Mouse (Mus musculus) neural tube, embryonic 11.5 days (tissue): ENCODE measurements around the gene Cc2d2b. TPM values are rescaled to one million over a fixed set of nuclear protein-coding genes. Genes with fewer than 3 reads are reported as not detected.

ENCODE experiments used
- ATAC-seq: fragments of 200-750 bp; cut with Nextera tagmentation; 2 replicates; pipeline ENCODE4 v1.8.0; 2017; ENCODE audit warnings: moderate number of reproducible peaks, mild to moderate bottlenecking, moderate TSS enrichment, moderate library complexity; ENCODE audit not compliant: insufficient read depth, low FRiP score, low TSS enrichment
- DNase-seq: peaks from one replicate; pipeline ENCODE4 v3.0.0-alpha.2; 2015; ENCODE audit warnings: low spot score
- H3K27ac ChIP-seq: fragments of 300-500 bp; sonication (generic); 2 replicates; pipeline ENCODE4 v1.5.1; 2014; ENCODE audit warnings: low read depth, mild to moderate bottlenecking, low read length
- H3K27me3 ChIP-seq: fragments of 300-500 bp; sonication (generic); 2 replicates; pipeline ENCODE4 v1.6.1; 2014; ENCODE audit warnings: mild to moderate bottlenecking, low read length, mixed read lengths; ENCODE audit not compliant: control insufficient read depth, insufficient read depth
- H3K36me3 ChIP-seq: fragments of 300-500 bp; sonication (generic); 2 replicates; pipeline ENCODE4 v1.6.1; 2014; ENCODE audit warnings: mild to moderate bottlenecking, low read length, moderate library complexity, mixed read lengths; ENCODE audit not compliant: control insufficient read depth, insufficient read depth
- H3K4me1 ChIP-seq: fragments of 300-500 bp; sonication (generic); 2 replicates; pipeline ENCODE4 v1.6.1; 2014; ENCODE audit warnings: low read length, mixed read lengths; ENCODE audit not compliant: control insufficient read depth, insufficient read depth
- H3K4me2 ChIP-seq: fragments of 300-500 bp; sonication (generic); 2 replicates; pipeline ENCODE4 v1.6.1; 2014; ENCODE audit warnings: low read depth, mild to moderate bottlenecking, moderate library complexity
- H3K4me3 ChIP-seq: fragments of 300-500 bp; sonication (generic); 2 replicates; pipeline ENCODE4 v1.5.1; 2014; ENCODE audit warnings: low read depth, low read length
- H3K9ac ChIP-seq: fragments of 300-500 bp; sonication (generic); 2 replicates; pipeline ENCODE4 v1.6.1; 2014; ENCODE audit warnings: mild to moderate bottlenecking, low read length
- H3K9me3 ChIP-seq: fragments of 300-500 bp; sonication (generic); 2 replicates; pipeline ENCODE4 v1.6.1; 2016; ENCODE audit warnings: low read length; ENCODE audit not compliant: control insufficient read depth
- WGBS: fragments of 180-500 bp; shearing (Covaris S2); extraction: QIAGEN DNeasy Blood & Tissue Kit; methylation state at CpG from one replicate; pipeline ENCODE4 v1.1.7; 2014; 5-methylcytosine and 5-hydroxymethylcytosine counted together
- polyA plus RNA-seq: library from polyadenylated mRNA; unstranded; fragments of >200 nt; fragmentation: Nextera tagmentation; extraction: Ambion mirVana; gene quantifications from 2 replicates; pipeline ENCODE4 v1.2.1, GENCODE M21; 2014

Gene Cc2d2b
- polyA plus RNA-seq, 1 experiment from 2014 or later: not detected

GRCm38 (mm10) chr19:40817901-40818532 lies 69.5 kb downstream of the Cc2d2b start:
- ATAC-seq: no peak
- 89% methylated on average over 6 of the region's 6 CpGs for WGBS
- H3K27me3 ChIP-seq: no peaks in the 10 kb centered on the region

GRCm38 (mm10) chr19:40818764-40819163 lies 70.2 kb downstream of the Cc2d2b start:
- ATAC-seq (no peak), DNase-seq (no peak)
- 87% methylated on average over 7 of the region's 7 CpGs for WGBS
- no peak overlapping the region for H3K4me2 ChIP-seq
- no peak overlapping the region for H3K27ac ChIP-seq
- H3K27me3 ChIP-seq: no peaks in the 10 kb centered on the region
- H3K4me1 ChIP-seq: no peaks in the 10 kb centered on the region
- no peak overlapping the region for H3K4me3 ChIP-seq
- no peaks in the 10 kb centered on the region for H3K36me3 ChIP-seq
- no peaks in the 10 kb centered on the region for H3K9me3 ChIP-seq
- no peak overlapping the region for H3K9ac ChIP-seq

More at GRCm38 (mm10) chr19:40817901-40818532, 69.5 kb downstream of the Cc2d2b start:
- no peak overlapping the region for H3K4me2 ChIP-seq
- H3K9ac ChIP-seq: no peak overlapping the region
- no peak overlapping the region for H3K27ac ChIP-seq
- H3K9me3 ChIP-seq: no peaks in the 10 kb centered on the region
- no peak for DNase-seq
- H3K4me1 ChIP-seq: no peaks in the 10 kb centered on the region
- no peaks in the 10 kb centered on the region for H3K36me3 ChIP-seq
- H3K4me3 ChIP-seq: no peak overlapping the region

DNA sequence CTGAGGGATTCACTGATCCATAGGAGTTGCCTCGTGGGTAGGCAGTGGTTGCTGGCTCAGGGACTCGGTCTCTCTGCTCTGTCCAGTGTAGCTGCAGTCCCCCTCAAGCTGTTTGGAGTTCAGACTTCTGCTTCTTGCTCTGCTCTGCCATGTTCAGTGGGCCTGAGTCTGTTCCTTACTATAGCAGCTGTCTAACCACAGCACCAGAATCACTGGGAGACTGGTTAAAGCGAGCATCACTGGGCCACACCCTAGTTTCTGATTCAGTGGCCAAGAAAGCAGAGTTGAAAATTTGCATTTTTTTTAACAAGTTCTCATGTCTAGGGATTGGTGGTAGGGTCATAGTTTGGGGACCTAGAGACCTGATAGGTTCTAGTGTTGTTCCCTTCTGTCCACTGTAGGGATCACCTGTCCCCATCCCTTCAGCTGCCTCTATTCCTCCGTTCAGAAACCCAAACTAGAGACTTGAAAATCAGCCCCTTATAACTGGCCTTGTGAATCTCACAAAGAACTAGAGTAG lies 72.8 kb downstream of the Cc2d2b start:
- Histone ChIP-seq H3K27me3 (no peaks in the 10 kb centered on the region), H3K4me1 (no peaks in the 10 kb centered on the region), H3K4me3 (no peak overlapping the region), H3K36me3 (no peaks in the 10 kb centered on the region), H3K9me3 (no peaks in the 10 kb centered on the region), H3K27ac (no peak overlapping the region), H3K4me2 (no peak overlapping the region), H3K9ac (no peak overlapping the region)
- DNase-seq (no peak), ATAC-seq (no peak)
- 75% methylated on average over 4 of the region's 4 CpGs for WGBS

- H3K9me3 ChIP-seq: no peaks in the 10 kb centered on the region
- no peak overlapping the region for H3K27ac ChIP-seq
- H3K27me3 ChIP-seq: no peaks in the 10 kb centered on the region
- no peak for DNase-seq
- H3K4me3 ChIP-seq: no peak overlapping the region
- ATAC-seq: no peak
- H3K4me1 ChIP-seq: no peaks in the 10 kb centered on the region
- H3K9ac ChIP-seq: no peak overlapping the region
- 81% methylated on average over 5 of the region's 5 CpGs for WGBS
- H3K4me2 ChIP-seq: no peak overlapping the region
- no peaks in the 10 kb centered on the region for H3K36me3 ChIP-seq
Observed at GRCm38 (mm10) chr19:40825636-40826035, 77.1 kb downstream of the Cc2d2b start.

DNA sequence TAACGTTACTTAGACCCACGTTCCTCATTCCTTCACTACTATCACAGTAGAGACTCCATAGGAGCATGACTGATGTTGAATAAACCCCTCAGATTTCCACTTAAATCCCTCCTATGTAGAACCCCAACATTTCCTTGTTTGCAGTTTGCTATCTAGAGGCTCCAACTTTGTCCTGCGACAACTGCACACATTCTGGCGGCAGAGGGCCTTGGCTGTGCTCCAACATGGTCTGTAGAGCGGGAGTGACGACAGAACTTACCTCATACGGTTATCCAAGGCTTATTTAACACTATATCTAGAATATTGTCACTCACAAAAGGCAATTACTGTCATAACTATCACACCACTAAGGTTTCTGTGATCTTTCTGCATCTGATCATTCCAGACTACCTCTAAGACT lies 78.2 kb downstream of the Cc2d2b start:
- no peak overlapping the region for H3K4me3 ChIP-seq
- WGBS: 84% methylated on average over 7 of the region's 7 CpGs
- no peaks in the 10 kb centered on the region for H3K4me1 ChIP-seq
- no peak for ATAC-seq
- no peaks in the 10 kb centered on the region for H3K9me3 ChIP-seq
- no peak for DNase-seq
- H3K27ac ChIP-seq: no peak overlapping the region
- no peaks in the 10 kb centered on the region for H3K36me3 ChIP-seq
- no peaks in the 10 kb centered on the region for H3K27me3 ChIP-seq
- no peak overlapping the region for H3K9ac ChIP-seq
- no peak overlapping the region for H3K4me2 ChIP-seq

- 54% methylated on average over 7 of the region's 7 CpGs for WGBS
- H3K27me3 ChIP-seq: no peaks in the 10 kb centered on the region
- DNase-seq (no peak), ATAC-seq (no peak)
- H3K4me2 ChIP-seq: peak overlapping the region; percentile 78
- peaks cover 19% of the 10 kb centered on the region for H3K4me1 ChIP-seq
- H3K36me3 ChIP-seq: no peaks in the 10 kb centered on the region
- H3K4me3 ChIP-seq: peak overlapping the region; percentile 79
- no peak overlapping the region for H3K27ac ChIP-seq
- peak overlapping the region; percentile 89 for H3K9ac ChIP-seq
- no peaks in the 10 kb centered on the region for H3K9me3 ChIP-seq
Observed at GRCm38 (mm10) chr19:40830198-40830597, 81.6 kb downstream of the Cc2d2b start.

- ATAC-seq (peak; percentile 99), DNase-seq (peak; percentile 96)
- peak within 1 kb of the TSS; percentile 79 for H3K4me3 ChIP-seq
- H3K27me3 ChIP-seq: no peaks in the 10 kb centered on the region
- H3K36me3 ChIP-seq: no peaks in the 10 kb centered on the region
- peak within 1 kb of the TSS; percentile 89 for H3K9ac ChIP-seq
- peak within 1 kb of the TSS; percentile 94 for H3K27ac ChIP-seq
- peaks cover 19% of the 10 kb centered on the region for H3K4me1 ChIP-seq
- H3K9me3 ChIP-seq: no peaks in the 10 kb centered on the region
- under 1% methylated on average over 66 of the region's 71 CpGs for WGBS
- H3K4me2 ChIP-seq: peak within 1 kb of the TSS; percentile 78
Observed at GRCm38 (mm10) chr19:40830703-40831415, 82.3 kb downstream of the Cc2d2b start, which contains the start of gene Ccnj. TSS of gene Ccnj (plus strand) at chr19:40831279.

- peak overlapping the region; percentile 79 for H3K4me3 ChIP-seq
- H3K4me2 ChIP-seq: peak overlapping the region; percentile 78
- ATAC-seq: peak; percentile 68
- peak; percentile 71 for DNase-seq
- peak overlapping the region; percentile 89 for H3K9ac ChIP-seq
- peak overlapping the region; percentile 94 for H3K27ac ChIP-seq
- no peaks in the 10 kb centered on the region for H3K36me3 ChIP-seq
- whole genome bisulfite sequencing: 1% methylated on average over 69 of the region's 76 CpGs
- no peaks in the 10 kb centered on the region for H3K9me3 ChIP-seq
- H3K4me1 ChIP-seq: peaks cover 19% of the 10 kb centered on the region
- H3K27me3 ChIP-seq: no peaks in the 10 kb centered on the region
Observed at GRCm38 (mm10) chr19:40831416-40832201, 83.1 kb downstream of the Cc2d2b start.
